Mouse (Mus musculus): ENCODE measurements around the gene St13.

GRCm38 (mm10) chr15:81327501-81327900, 72.4 kb downstream of the St13 start:
- TF ChIP-seq EP300 (IDR thresholded peaks at IDR 0.05): no peak
- TF ChIP-seq CTCF (IDR thresholded peaks at IDR 0.05): no peak

Measured in lung, postnatal 0 days (tissue).